28 mouse cellular contexts compared by ENCODE assay signal in the genomic region with DNA sequence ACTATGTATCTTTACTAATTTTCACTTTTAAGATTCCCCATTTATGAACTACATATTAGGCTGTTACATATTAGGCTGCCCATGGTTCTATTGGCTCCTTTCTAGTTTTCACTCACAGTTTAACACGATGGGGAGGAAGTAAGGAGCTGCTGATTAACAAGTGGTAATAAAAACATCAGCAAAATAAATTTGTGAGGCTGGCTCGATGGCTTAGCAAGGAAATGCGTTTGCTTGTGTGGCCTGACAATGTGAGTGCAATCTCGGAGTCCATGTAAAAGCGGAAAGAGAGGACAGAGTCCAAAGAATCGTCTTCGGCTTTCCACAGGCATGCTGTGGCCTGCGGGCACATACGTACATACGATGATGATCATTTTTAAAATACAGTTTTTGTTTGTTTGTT. TPM values are rescaled to one million over a fixed set of nuclear protein-coding genes. Genes with fewer than 3 reads are reported as not detected.
DNase-seq lines count a peak whose midpoint lies in the region; ATAC-seq and TF ChIP-seq lines count a peak whose summit lies in the region.
"Had no signal": no experiment of that assay in that cellular context is flagged by ENCODE, and none has a peak within 500 bp of the region (broad histone marks: within the 10 kb centered on the region; RNA-seq: fewer than 3 reads in every experiment).

No protein-coding gene starts in this region.

- peak overlapping the region; percentile 64 for H3K27ac ChIP-seq in heart, embryonic 15.5 days
- H3K27ac ChIP-seq in kidney, adult 2 months (ENCODE audit: insufficient read depth, low read depth, low read length), result peak overlapping the region; percentile 64; the same call in 1 of the 2 replicates
- H3K27ac ChIP-seq in kidney, postnatal 0 days, result peak overlapping the region; percentile 50; the same call in 1 of the 2 replicates
- H3K27ac ChIP-seq in liver, embryonic 12.5 days, result no peak overlapping the region
- H3K27ac ChIP-seq: hindbrain, embryonic 10.5 days; hindbrain, embryonic 15.5 days; limb, embryonic 10.5 days; limb, embryonic 15.5 days; liver, embryonic 14.5 days had no signal

- H3K4me3 ChIP-seq in heart, embryonic 15.5 days, result peak overlapping the region; percentile 33
- no peak overlapping the region for H3K4me3 ChIP-seq in kidney, adult 2 months (ENCODE audit: insufficient read depth, low read depth, low read length)
- no peak overlapping the region for H3K4me3 ChIP-seq in kidney, postnatal 0 days (replicated peaks; ENCODE audit: low read depth, low read length)
- H3K4me3 ChIP-seq in liver, embryonic 12.5 days, result no peak overlapping the region
- H3K4me3 ChIP-seq: erythroblast, embryonic 14.5 days; hindbrain, embryonic 10.5 days; hindbrain, embryonic 15.5 days; limb, embryonic 10.5 days; limb, embryonic 15.5 days had no signal

- H3K36me3 ChIP-seq in heart, embryonic 15.5 days, result no peaks in the 10 kb centered on the region
- H3K36me3 ChIP-seq in kidney, adult 2 months (ENCODE audit: control insufficient read depth, insufficient read depth, low read length), result no peaks in the 10 kb centered on the region
- no peaks in the 10 kb centered on the region for H3K36me3 ChIP-seq in kidney, postnatal 0 days (ENCODE audit: insufficient read depth, low read length)
- no peaks in the 10 kb centered on the region for H3K36me3 ChIP-seq in liver, embryonic 12.5 days
- H3K36me3 ChIP-seq: hindbrain, embryonic 10.5 days; hindbrain, embryonic 15.5 days; limb, embryonic 10.5 days; limb, embryonic 15.5 days had no signal

- H3K27me3 ChIP-seq in heart, embryonic 15.5 days, result no peaks in the 10 kb centered on the region
- H3K27me3 ChIP-seq in kidney, adult 2 months (replicated peaks; ENCODE audit: control insufficient read depth, insufficient read depth, low read length), result no peaks in the 10 kb centered on the region
- no peaks in the 10 kb centered on the region for H3K27me3 ChIP-seq in kidney, postnatal 0 days (ENCODE audit: insufficient read depth, low read length)
- no peaks in the 10 kb centered on the region for H3K27me3 ChIP-seq in liver, embryonic 12.5 days (replicated peaks)
- H3K27me3 ChIP-seq: CH12.LX; hindbrain, embryonic 15.5 days; limb, embryonic 15.5 days had no signal

- peak; percentile 53 for DNase-seq in heart, adult 11 months
- DNase-seq in heart, adult 18-20 months, result no peak
- no peak for DNase-seq in heart, postnatal 36 days
- peak; percentile 63 for DNase-seq in kidney, adult 2 months
- peak; percentile 87 for DNase-seq in kidney, postnatal 0 days (ENCODE audit: low spot score)
- DNase-seq in thymus, postnatal 0 days (ENCODE audit: low spot score), result no peak
- DNase-seq: adrenal gland, adult 2 months; adrenal gland, postnatal 36 days; cerebellum, adult 18-20 months; cerebellum, postnatal 14 days; gastrocnemius, postnatal 10 days; lung, embryonic 14.5 days; lung, postnatal 14 days; midbrain, embryonic 14.5 days; thymus, adult 2 months; thymus, postnatal 4 days had no signal

- 64% methylated on average over 10 of the region's 10 CpGs for WGBS in heart, embryonic 15.5 days
- 44% methylated on average over 10 of the region's 10 CpGs for WGBS in kidney, adult 2 months
- 40% methylated on average over 10 of the region's 10 CpGs for whole genome bisulfite sequencing in kidney, postnatal 0 days
- 80% methylated on average over 10 of the region's 10 CpGs for WGBS in liver, embryonic 12.5 days (ENCODE audit: insufficient replicate concordance)

- peak overlapping the region; percentile 43 for H3K4me2 ChIP-seq in heart, embryonic 15.5 days
- no peak overlapping the region for H3K4me2 ChIP-seq in kidney, postnatal 0 days (ENCODE audit: low read length)
- H3K4me2 ChIP-seq in liver, embryonic 12.5 days, result no peak overlapping the region
- H3K4me2 ChIP-seq: hindbrain, embryonic 15.5 days; limb, embryonic 15.5 days; lung, embryonic 14.5 days had no signal

- intact Hi-C loops in heart, postnatal 36 days (cut with DNase I), result no loop called here

- no peak for TF ChIP-seq POLR2A in kidney, adult 2 months (IDR thresholded peaks at IDR 0.05; ENCODE audit: low read depth, low read length)

- peaks cover 26% of the 10 kb centered on the region for H3K4me1 ChIP-seq in heart, embryonic 15.5 days (replicated peaks)
- H3K4me1 ChIP-seq in kidney, adult 2 months (ENCODE audit: control insufficient read depth, insufficient read depth, low read length), result 0 out of 2 replicates have a peak, but pooled peaks cover 2% of the 10 kb centered on the region
- peaks cover 8% of the 10 kb centered on the region; the same call in 1 of the 2 replicates for H3K4me1 ChIP-seq in kidney, postnatal 0 days (replicated peaks; ENCODE audit: insufficient read depth, low read length)
- no peaks in the 10 kb centered on the region for H3K4me1 ChIP-seq in liver, embryonic 12.5 days
- H3K4me1 ChIP-seq: hindbrain, embryonic 15.5 days; limb, embryonic 15.5 days had no signal

- peak overlapping the region; percentile 33; the same call in 1 of the 2 replicates for H3K9ac ChIP-seq in heart, embryonic 15.5 days
- no peak overlapping the region for H3K9ac ChIP-seq in kidney, postnatal 0 days (ENCODE audit: low read depth, low read length)
- H3K9ac ChIP-seq in liver, embryonic 12.5 days, result no peak overlapping the region
- H3K9ac ChIP-seq: hindbrain, embryonic 15.5 days; limb, embryonic 15.5 days; liver, embryonic 14.5 days; lung, embryonic 14.5 days had no signal

- TF ChIP-seq CTCF in kidney, adult 2 months (conservative IDR thresholded peaks at IDR 0.05; ENCODE audit: insufficient read depth, insufficient read length, low read depth, low read length), result no peak
- TF ChIP-seq CTCF in kidney, postnatal 0 days (IDR thresholded peaks at IDR 0.05; ENCODE audit: low read depth), result no peak

- no peak for ATAC-seq in heart, embryonic 15.5 days (replicated peaks; ENCODE audit: insufficient number of reproducible peaks, insufficient read depth, low FRiP score, low read depth)
- ATAC-seq in kidney, postnatal 0 days (replicated peaks; ENCODE audit: low FRiP score, low read depth), result no peak
- no peak for ATAC-seq in liver, embryonic 12.5 days
- ATAC-seq: activated CD4-positive, CD25-positive, alpha-beta regulatory T cell, adult 4 months; forebrain, embryonic 16.5 days; inflammation-experienced regulatory T-cells, adult 6 months had no signal

- H3K9me3 ChIP-seq in heart, embryonic 15.5 days (replicated peaks), result no peaks in the 10 kb centered on the region
- H3K9me3 ChIP-seq in kidney, postnatal 0 days (replicated peaks; ENCODE audit: low read length), result no peaks in the 10 kb centered on the region
- H3K9me3 ChIP-seq in liver, embryonic 12.5 days (replicated peaks), result no peaks in the 10 kb centered on the region
- H3K9me3 ChIP-seq: hindbrain, embryonic 10.5 days; hindbrain, embryonic 15.5 days; limb, embryonic 10.5 days; limb, embryonic 15.5 days had no signal

RNA-seq across cellular contexts. Expression of a gene that starts 4.3 kb away (rescaled TPM):
- 1,000 to 10,000 TPM; 1,612 to 1,845 TPM for total RNA-seq in heart, adult 18-20 months (2021)
- polyA plus RNA-seq in heart, embryonic 15.5 days (2015; fragmentation: Nextera tagmentation; extraction: Ambion mirVana), result 298 and 363 TPM in 2 replicates
- 1,000 to 10,000 TPM; 1,415 to 1,925 TPM for total RNA-seq in heart, postnatal 36 days (2021)
- 45.3 and 48.1 TPM in 2 replicates for polyA plus RNA-seq in kidney, adult 2 months (2012; rRNA removed)
- 135 and 145 TPM in 2 replicates for polyA plus RNA-seq in kidney, postnatal 0 days (2015; fragmentation: Nextera tagmentation; extraction: Ambion mirVana)
- 5.3 and 6.0 TPM in 2 replicates for polyA plus RNA-seq in thymus, postnatal 0 days (2015; fragmentation: Nextera tagmentation; extraction: Ambion mirVana)
- polyA plus RNA-seq in liver, embryonic 12.5 days (2016; fragmentation: Nextera tagmentation; extraction: Ambion mirVana), result 5.6 and 6.0 TPM in 2 replicates
- polyA plus RNA-seq: erythroblast, embryonic 14.5 days had no signal

Comparison
In these comparisons a context has a peak if more than half of its experiments do, and no peak if none do; other contexts are left out.
1. DNase-seq: peak in heart, adult 11 months (single experiment), kidney, adult 2 months (single experiment) and kidney, postnatal 0 days (single experiment); none in heart, adult 18-20 months (0 of 2), heart, postnatal 36 days (0 of 2) and thymus, postnatal 0 days (single experiment).